Mouse (Mus musculus) naive thymus-derived CD4-positive, alpha-beta T cell, adult 2 months (primary cell): ENCODE measurements around the gene Ints13.

Experiments used
- DNase-seq: peaks from one replicate; pipeline ENCODE4 v3.0.0-alpha.2; 2011; ENCODE audit warnings: low read depth

The Ints13 gene

DNA sequence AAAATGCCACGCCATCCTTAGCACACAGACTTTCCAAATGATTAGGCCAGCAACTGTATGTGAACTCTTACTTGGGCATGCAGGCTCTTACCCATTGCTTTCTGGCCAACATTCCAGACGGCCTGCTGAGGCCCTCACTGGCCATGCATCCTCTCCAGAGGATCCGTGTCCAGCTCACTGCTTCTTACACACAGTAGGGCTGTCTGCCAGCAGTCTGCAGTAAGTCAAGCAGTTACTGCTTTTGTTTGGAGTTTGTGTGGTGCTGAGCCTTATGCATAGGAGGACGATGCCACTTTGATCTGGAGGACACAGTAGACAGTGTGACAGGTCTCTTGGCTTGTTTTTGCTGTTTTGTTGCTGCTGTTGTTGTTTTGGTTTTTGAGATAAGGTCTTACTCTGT, 39.0 kb downstream of the Ints13 start:
- no peak for DNase-seq

- no peak for DNase-seq
Observed at GRCm38 (mm10) chr6:146538071-146538470, 39.6 kb downstream of the Ints13 start.

DNA sequence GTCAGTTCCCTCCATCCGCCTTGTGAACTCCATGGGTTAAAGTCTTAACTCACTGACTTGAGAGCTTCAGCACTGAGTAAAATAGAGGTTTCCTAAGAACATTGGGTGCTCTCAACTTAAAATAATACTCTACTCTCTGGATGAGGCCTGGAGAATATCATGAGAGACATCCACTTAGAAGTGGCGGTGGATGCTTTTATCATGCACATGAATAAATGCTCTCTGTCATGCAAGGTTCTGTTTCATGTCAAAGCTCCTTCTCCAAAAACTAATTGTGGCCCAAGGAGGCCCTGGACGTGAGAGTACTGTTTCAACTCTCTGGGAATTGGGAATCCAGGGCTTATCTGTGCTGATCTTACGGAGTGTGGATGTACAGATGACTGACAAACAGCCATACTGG, 40.5 kb downstream of the Ints13 start:
- DNase-seq = no peak

- no peak for DNase-seq
Observed at GRCm38 (mm10) chr6:146535501-146535900, 42.1 kb downstream of the Ints13 start.

DNA sequence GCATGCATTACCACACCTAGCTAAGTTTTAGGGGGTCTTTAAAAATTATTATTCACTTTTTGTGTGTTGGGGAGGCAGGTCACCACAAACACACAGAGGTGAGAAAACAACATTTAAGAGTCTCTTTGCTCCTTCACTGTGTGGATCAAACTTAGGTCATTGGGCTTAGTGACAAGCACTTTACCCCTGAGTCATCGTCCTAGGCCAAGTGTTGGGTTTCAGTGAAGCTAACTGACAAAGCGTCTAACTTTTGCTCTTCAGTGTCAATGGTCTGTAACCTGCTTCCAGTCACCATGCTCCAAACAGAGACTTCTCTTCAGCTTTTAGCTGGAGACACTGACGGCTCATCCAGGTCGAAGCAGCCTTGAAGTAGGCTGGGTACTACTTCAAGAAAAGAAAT, 44.5 kb downstream of the Ints13 start:
- DNase-seq = no peak

DNA sequence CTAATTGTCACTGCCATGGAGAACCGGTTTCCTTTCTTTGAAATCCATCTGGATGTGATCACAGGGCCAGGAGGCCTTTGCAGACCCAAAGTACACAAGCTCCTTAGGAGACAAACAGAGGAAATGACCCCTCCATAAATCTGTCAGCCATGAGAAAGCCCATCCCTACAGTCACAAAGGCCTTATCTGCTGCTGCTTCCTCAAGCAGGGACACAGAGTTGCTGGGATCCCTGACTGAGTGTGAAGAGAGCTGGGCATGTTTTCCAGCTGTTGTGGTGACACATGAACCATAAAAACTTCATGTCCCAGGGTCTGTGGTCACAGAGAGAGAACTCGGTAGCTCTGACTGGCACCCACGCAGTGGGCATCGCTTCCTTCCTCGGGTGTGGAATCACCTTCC, 46.9 kb downstream of the Ints13 start:
- no peak for DNase-seq

DNA sequence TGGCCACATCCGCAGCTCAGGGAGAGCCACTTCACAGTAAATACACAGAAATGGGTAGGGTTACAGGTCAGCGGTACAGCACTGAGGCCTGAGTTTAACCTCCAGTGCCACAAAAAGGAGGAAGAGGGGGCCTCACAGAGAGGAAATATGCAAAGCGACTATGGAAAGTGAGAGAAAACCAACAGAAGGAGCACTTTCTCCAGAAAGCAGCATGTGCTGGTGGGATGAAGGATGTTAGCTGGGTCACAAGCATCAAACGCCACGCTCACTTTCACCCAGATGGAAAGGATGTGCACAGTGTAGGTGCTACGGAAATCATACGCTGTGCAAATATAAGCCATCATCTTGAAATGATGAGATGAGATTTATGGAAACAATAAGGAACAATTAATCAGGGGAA, 47.3 kb downstream of the Ints13 start:
- no peak for DNase-seq

GRCm38 (mm10) chr6:146527537-146527936, 50.1 kb downstream of the Ints13 start:
- DNase-seq = no peak

DNA sequence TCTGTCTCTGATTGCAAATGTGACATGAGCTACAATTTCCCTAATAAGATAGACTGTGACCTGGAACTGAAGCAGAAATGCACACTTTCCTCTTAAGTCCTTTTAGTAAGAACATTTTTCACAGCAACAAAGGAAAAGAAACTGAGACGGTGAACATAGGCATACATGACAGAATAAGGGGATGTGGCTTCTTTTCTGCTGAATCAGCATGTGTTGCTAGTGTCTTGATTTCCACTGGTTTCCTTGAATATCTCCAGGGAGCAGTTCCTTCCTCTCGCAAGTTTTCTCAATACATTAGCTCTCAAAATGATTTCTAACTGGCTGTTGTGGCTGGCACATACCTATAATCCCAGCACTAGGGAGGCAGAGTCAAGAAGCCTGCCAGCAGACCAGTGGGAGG, 52.1 kb downstream of the Ints13 start:
- DNase-seq = no peak

- DNase-seq = peak; percentile 73
Observed at GRCm38 (mm10) chr6:146521456-146522245, 56.0 kb downstream of the Ints13 start.

DNA sequence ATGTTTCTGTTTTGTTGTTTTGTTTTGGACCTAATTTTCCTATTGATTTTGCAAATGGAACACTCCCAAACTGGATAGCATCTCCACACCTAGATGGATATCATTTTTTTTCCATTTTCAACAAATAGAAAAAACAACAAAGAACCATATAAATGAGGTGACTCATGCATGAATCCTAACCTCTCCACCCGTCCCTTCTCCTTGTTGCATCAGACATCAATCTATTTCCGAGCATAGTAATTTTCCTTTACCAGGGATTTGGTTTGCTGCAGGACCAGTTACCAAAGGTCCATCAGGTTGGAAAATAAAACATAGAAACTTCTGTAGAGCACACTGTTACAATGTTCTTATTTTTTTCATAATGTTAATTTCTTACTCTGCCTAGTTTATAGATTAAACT, 58.6 kb downstream of the Ints13 start:
- no peak for DNase-seq

GRCm38 (mm10) chr6:146515936-146516335, 61.7 kb downstream of the Ints13 start:
- no peak for DNase-seq

- DNase-seq = no peak
Observed at GRCm38 (mm10) chr6:146514531-146514948, 63.1 kb downstream of the Ints13 start.

DNA sequence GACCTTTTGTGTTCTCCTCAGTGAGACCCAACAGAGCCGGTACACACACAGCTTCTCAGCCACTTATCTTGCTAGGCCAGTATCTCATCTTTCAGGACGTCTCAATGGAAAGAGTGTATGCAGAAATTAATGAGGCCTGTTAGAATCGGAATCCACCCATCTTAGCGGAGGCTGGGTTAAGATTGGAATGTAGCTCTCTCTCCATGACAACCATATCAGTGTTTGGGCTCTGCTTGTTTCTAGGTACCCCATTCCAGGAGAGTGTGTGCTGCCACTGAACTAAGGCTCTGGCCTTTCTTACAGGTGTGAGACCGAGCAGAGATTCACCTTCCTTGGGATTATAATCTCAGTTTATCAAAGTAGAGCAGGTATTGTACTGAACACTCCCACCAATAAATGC, 63.7 kb downstream of the Ints13 start:
- no peak for DNase-seq

GRCm38 (mm10) chr6:146513384-146513783, 64.3 kb downstream of the Ints13 start:
- DNase-seq = no peak

DNA sequence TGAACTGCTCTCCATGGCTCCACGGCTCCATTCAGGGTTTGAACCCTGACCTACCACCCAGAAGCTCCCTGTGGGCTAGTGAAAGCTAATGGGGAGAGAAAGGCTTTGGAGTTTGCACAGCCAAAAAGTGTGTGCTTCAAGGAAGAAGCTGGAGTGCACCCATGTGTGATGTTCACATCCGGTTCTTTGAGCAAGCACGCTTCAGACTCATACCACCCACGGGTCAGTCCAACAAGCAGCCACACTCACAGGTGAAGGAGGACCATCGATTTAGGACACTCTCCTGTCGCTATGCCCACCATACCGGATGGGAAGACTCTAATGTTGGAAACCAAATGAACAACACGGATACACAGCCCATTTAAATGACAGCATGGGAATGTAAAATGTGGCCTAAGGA, 66.1 kb downstream of the Ints13 start:
- DNase-seq = no peak

GRCm38 (mm10) chr6:146509891-146510290, 67.7 kb downstream of the Ints13 start:
- no peak for DNase-seq

DNA sequence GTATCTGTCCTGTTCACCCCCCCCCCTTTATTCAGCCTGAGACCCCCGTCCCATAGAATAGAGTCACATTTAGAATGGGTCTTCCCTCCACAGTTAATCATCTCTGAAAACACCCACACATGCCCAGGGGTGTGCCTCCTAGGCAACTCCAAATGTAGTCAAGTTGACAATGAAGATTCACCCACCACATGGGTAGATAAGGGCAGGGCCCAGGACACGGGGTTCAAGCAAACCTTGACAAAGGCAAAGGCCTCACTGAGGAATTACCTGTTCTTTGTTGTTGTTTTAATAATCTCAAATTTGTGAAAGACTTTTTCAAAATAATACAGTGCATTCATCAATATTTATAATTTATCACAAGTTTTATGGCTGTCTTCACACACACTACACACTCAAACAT, 73.2 kb downstream of the Ints13 start:
- DNase-seq = no peak

DNA sequence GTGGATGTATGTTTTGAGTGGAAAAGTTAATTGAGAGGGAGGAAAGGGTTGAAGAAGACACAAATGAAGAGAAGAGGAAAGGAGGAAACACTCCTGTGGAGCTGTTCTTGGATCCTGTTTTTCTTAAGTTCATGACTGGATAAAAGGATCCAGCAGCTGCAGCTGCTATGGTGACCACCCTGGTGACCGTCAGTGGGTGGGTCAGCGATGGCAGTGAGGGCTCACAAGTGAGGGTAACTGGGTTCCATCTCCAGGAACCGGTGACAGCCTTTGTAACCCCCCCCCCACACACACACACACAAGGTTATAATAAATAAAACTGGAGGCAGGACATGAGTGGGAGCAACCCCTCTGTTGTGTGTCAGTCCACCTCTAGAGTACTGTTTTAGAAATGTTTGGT, 74.8 kb downstream of the Ints13 start:
- no peak for DNase-seq

DNA sequence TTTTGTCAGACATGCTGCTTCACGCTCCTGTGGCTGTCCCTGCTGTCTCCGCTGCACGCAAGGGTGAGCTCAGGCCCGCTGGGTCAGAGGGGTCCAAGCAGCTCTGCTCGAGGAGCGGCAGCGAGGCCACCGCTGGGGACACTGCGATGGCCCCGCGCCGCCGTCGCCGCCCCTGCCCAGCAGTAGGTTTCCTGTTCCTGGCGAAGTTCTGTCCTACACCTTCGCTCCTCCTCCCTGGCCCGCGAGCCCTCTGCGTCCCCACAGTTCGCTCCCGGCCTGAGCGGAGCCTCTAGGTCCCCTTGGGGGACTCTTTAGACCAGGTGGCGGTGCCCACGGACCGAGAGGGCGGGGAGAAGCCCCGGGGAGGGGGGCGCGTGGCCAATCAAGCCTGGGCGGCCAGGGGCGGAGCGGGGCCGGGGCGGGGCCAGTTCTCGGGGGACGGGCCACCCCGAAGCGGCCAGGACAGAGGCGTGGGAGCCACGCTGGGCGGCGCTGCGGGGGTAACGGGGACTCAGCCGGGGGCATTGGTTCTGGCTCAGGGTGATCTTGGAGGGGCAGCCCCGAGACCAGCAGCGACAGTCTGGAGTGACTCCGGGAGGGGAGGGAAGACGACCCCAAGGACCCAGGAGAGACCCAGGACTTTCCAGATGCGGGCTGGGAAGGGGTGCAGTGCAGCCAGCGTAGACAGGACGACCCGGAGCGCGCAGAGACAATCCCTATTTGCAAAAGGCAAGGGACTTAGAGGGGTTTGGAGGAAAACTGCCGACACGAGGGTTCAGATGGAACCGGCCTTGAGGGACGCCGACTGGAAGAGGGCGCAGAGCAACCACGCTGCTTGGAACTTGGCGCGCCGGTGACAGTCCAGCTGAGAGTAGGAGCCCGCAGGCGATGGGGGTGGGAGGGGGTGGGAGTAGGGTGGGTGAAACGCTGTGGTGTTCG, 75.5 kb downstream of the Ints13 start, which contains the start of gene Itpr2:
Gene Itpr2, minus strand, starts transcription at position 358 of the 939 bp plus-strand sequence.
- peak; percentile 73 for DNase-seq

DNA sequence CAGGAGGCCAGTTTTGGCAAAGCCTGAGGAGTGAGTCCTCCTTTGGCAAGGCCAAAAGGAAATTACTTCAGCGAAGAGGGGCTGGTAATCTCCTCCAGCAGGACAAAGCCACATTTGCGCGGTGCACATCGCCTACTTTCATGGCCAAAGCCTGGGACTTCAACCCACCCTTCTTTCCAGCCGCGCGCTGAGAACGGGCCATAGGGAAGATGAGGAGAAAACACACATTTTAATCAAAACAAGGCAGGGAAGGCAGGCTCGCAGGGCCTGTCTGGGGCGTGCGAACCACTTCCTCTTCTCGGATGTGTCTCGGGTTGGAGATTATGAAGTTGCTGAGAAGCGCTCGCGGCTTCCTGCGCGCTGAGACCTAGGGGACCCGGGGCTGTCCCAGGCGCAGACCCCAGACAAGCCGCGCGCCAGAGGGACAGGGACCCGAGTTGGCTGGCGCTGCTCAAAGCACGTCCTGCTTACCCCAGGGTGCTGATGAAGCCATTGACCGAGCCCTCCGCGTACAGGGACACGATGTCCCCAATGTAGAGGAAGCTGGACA, 76.2 kb downstream of the Ints13 start:
- DNase-seq = peak; percentile 76

DNA sequence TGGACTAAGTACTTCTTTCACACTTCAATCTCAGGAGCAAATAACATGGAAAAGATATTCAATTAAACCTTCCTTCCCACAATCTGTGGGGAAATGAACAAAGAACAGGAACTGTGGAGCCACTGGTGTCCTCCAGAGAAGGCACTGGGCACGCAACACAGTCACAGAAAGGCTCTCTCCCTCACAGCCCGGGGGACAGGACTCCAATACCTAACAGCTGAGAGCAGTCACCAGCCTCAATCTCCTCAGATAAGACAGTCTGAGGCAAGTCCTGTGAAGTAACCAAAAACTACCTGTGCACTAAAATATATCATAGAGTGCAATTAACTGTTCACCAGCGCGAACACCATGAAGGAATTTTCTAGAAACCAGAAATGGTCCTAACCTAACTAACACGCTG, 76.9 kb downstream of the Ints13 start:
- DNase-seq = no peak

DNA sequence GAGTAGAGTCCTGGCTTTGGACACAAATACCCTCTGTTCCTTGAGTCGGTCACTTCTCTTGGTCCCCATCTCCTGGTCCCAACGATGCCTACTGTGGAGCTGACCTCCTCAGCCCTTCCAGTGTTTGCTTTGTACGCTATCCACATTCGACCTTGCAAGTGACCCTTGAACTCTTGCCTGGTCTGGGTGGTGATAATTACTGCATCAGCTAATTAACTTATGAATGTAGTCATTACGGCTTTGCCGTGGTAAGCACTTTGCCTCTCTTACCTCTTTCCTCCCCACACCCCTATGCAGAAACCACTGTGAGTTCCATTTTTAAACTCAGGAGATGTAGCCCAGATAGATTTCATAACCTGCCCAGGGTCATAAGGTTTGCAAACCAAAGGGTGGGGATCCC, 77.4 kb downstream of the Ints13 start:
- DNase-seq = no peak
